Mouse (Mus musculus) common myeloid progenitor, adult 5-6 weeks (primary cell): ENCODE results near the gene Pttg1ip. TPM values are rescaled to one million over a fixed set of nuclear protein-coding genes. Genes with fewer than 3 reads are reported as not detected.
A peak's percentile ranks its signal among the peaks of the same experiment; 100 is the strongest.

Source experiments
- ATAC-seq: replicated peaks from 2 replicates; pipeline ENCODE4 v1.8.0; 2016; ENCODE audit warnings: low read depth, mild to moderate bottlenecking, moderate TSS enrichment, inconsistent platforms; ENCODE audit not compliant: poor library complexity, severe bottlenecking
- total RNA-seq: library from RNA; stranded (forward); fragments of 200-1000, 187-1606 nt; gene quantifications from 2 replicates; pipeline ENCODE4 v1.2.3, GENCODE M21; 2017

Pttg1ip gene
- 35.5 and 47.4 TPM in 2 replicates for total RNA-seq

DNA sequence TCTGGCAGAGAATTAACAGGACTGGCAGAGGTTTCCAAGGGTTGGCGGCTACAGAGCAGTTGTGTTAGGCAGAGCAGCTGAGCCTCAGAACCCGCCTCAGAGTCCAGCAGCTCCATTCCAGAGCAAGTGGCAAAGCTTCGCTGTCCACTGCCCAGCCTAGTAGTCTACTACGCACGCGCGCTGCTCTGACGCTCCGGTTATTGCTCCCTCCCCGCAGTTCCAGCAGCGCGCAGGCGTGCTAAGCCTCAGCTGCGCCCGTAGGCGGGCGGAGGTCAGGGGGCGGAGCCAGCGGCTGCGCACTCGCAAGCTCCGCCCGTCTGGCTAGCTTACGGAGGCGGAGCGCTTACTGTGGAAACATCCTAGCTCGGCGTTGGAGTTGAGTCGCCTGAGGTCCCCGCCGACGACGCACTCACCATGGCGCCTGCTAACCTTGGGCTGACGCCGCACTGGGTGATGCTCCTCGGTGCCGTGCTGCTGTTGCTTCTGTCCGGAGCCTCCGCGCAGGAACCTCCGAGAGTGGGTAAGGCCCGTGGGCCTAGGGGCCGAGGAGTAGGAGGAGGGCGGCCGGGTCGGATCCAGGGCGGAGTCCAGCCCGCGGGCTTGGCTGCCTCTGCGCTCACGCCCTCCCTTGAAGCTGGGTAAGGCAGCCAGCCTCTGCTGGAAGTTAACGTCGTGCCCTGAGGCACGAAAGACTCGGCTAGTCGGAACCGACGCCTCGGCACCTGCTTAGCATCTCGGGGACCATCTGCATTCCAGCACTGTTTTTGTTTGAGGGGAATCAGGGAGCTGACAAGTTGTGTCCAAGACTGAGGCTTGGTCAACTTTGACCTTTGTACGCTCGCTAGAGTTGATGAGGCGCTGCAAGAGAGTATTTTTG lies at the start of gene Pttg1ip:
Pttg1ip (plus strand) TSS at position 313 of the 877 bp plus-strand sequence.
- peak; percentile 81 for ATAC-seq

- peak; percentile 31 for ATAC-seq
Observed at GRCm38 (mm10) chr10:77532020-77532413, 49.5 kb upstream of the Pttg1ip start.

- peak; percentile 72 for ATAC-seq
Observed at GRCm38 (mm10) chr10:77536727-77537126, 44.8 kb upstream of the Pttg1ip start.

DNA sequence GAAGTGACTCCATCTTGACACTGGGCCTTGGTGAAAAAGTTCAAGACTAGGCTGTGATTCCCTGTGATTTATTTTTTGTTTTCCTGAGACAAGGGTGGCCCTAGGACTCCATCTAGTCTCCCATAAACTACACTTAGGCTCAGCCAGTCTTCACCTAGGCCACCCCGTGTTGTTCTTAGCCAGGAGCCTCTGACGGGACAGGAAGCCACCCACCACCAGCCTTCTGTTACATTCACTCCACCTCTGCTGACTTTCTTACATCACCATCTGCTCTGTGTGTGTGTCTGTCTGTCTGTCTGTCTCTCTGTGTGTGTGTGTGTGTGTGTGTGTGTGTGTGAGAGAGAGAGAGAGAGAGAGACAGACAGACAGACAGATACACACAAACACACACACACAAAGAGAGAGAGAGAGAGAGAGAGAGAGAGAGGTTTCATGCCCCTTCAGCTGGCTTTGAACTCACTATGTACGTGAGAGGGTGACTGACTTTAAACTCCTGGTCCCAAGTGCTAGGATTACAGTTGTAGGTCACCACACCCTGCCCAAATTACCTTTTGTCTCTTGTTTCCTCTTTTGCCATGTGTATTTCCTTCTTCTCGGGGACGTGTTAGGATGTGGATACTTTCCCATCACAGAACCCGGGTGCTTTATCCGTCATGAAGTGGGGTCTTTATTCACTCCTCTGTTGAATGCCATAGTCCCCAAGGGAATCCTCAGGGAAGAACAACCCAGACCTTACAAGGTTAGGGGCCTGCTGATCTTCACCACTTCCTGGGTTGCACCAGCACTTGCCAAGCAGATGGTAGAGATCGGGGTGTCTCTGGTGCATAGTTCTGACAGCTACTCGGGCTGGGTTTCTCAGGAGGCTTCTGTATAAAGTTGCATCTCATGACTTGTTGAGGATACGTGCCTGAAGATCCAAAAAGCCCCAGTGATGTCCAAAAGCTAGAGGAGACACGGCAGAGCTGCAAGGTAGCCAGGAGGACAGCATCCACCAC lies 44.0 kb upstream of the Pttg1ip start:
- no peak for ATAC-seq

GRCm38 (mm10) chr10:77539320-77539945 lies 42.1 kb upstream of the Pttg1ip start:
- ATAC-seq, result no peak

DNA sequence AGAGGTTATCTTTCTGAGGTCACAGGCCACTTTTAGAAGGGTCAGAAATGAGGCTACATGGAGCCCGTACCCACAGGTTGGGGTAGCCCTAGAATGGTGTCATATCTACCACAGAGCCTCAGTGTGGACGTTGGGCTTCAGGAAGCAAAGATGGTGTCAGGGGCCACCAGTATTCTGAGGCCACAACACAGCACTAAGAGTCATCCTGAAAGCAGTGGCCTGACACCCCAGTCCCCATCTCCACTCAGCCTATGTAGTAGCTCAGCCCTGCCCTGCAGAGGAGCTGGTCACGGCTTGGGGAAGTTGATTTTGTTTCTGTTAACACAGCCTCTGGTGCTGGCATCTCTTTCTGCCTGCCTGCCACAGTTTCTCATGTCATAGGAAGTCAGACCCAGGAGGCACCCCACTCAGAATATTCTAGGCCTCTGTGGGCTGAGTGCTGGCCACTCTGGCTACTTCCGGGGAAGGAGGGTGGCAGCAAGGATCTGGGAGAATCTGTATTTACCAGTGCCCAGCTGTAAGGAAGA lies 40.9 kb upstream of the Pttg1ip start:
- peak; percentile 36 for ATAC-seq

GRCm38 (mm10) chr10:77541864-77542666 lies 39.5 kb upstream of the Pttg1ip start:
- ATAC-seq, result no peak

DNA sequence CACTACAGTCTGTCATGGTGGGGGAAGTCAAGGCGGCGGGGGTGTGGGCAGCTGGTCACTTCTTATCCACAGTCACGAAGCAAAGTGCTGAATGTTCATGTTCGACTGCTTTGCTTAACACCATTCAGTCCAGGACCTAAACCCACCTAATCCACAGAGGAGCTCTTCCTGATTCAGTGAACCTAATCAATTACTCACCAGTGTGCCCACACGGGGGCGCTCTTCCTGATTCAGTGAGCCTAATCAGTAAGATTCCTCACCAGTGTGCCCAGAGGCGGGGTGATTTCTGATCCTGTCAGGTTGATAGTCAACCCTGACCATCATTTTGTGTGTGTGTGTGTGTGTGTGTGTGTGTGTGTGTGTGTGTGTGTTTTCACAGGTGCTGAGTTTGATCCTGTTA lies 38.3 kb upstream of the Pttg1ip start:
- ATAC-seq, result peak; percentile 42; the same call in 1 of the 2 replicates

DNA sequence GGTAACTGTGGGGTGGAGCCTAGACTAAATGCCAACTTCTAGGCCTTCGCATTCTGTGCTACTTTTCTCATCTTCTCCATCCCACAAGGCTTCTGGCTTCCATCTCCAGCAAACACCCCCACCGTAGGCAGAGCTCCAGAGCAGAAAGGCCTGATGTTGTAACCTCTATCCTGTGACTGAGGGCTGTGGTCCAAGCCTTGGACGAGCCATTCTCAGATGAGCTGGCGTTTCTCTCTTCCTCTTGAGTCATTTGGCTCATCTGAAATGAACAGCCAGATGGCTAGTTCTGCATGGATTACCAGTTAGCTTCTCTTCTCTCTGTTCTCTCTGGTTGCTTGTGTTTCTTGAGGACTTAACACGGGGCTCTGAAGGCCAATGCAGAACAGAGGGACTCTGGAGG lies 36.6 kb upstream of the Pttg1ip start:
- ATAC-seq, result peak; percentile 57

- no peak for ATAC-seq
Observed at GRCm38 (mm10) chr10:77548576-77548975, 32.9 kb upstream of the Pttg1ip start.

DNA sequence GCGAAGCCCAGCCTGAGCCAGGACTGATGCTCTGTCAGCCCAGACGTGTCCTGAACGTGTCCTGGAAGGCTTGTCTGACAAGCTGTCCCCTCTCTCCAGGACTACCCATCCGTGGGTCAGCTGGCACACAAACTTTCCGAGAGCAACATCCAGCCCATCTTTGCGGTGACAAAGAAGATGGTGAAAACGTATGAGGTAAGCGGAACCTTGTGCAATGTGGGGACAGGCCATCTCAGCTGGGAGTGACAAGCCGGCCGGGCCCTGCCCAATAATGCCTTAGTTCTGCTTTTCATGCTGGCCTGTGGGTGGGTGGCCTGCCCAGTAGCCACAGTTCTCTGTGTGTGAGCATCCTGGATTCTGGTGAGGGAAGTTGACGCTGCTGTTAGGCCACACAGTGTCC lies 30.6 kb upstream of the Pttg1ip start:
- peak; percentile 95 for ATAC-seq

- ATAC-seq, result no peak
Observed at GRCm38 (mm10) chr10:77552162-77552561, 29.4 kb upstream of the Pttg1ip start.

GRCm38 (mm10) chr10:77553285-77553684 lies 28.2 kb upstream of the Pttg1ip start:
- ATAC-seq, result no peak

GRCm38 (mm10) chr10:77554918-77555317 lies 26.6 kb upstream of the Pttg1ip start:
- ATAC-seq, result peak; percentile 38

- no peak for ATAC-seq
Observed at GRCm38 (mm10) chr10:77556631-77557030, 24.9 kb upstream of the Pttg1ip start.

DNA sequence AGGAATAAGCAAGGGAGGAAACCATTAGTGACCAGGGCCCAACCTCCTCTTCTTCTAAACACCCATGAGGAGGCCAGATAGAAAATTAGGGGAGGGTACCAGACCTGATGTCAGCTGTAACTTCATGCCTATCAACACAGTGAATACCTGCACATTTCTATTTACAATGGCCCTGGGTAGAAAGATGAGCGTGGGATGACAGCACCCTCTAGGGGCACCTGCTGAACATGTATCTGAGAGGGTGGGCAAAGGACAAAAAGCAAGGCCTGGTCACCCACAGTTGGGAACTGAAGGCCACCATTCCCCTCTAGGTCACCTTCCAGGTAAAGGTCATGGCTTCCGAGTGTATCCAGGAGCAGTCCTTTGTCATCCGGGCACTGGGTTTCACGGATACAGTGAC lies 23.9 kb upstream of the Pttg1ip start:
- ATAC-seq, result peak; percentile 47; the same call in 1 of the 2 replicates

DNA sequence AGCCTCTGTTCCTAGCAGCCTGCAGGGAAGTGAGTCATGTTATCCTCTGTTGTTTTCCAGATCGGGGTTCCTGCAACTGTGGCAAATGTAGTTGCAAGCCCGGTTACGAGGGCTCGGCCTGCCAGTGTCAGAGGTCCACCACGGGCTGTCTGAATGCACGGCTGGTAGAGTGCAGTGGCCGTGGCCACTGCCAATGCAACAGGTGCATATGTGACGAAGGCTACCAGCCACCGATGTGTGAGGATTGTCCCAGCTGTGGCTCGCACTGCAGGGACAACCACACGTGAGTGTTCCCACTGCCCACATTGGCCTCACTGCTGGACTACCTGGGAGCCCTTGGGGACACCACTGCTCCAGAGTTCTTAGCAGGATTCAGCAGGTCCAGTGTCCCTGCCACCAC lies 21.4 kb upstream of the Pttg1ip start:
- ATAC-seq, result no peak

DNA sequence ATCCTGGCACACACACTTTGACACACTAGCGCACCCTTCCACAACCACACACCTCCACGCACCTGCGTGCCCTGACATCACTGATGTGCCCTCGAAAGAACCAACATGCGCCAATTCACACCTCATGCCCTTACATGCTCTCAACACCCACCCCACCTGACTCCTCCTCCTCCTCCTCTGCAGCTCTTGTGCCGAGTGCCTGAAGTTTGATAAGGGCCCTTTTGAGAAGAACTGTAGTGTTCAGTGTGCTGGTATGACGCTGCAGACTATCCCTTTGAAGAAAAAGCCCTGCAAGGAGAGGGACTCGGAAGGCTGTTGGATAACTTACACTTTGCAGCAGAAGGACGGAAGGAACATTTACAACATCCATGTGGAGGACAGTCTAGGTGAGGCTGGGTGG lies 20.7 kb upstream of the Pttg1ip start:
- ATAC-seq, result no peak

DNA sequence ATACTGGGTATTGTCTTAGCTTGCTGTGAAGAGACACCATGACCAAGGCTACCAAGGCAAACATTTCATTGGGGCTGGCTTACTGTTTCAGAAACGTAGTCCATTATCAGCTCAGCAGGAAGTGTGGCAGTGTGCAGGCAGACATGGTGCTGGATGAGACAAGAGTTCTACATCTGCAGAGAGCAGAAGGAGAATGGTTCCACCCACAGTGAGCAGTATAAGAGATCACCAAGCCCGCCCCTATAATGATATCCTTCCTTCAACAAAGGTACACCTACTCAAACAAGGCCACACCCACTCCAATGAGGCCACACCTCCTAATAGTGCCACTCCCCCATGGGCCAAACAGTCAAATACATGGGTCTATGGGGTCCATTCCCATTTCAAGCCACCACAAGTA lies 20.0 kb upstream of the Pttg1ip start:
- ATAC-seq, result no peak
